Mouse (Mus musculus): ENCODE data around the gene Sacm1l.

- TF ChIP-seq CTCF (IDR thresholded peaks at IDR 0.05; ENCODE audit: borderline replicate concordance, insufficient read depth, low read length) (no peak), POLR2A (IDR thresholded peaks at IDR 0.05; ENCODE audit: low read depth, low read length) (no peak)
These were observed 42.9 kb upstream of the Sacm1l start for GRCm38 (mm10) chr9:123486635-123487034.
